Mouse (Mus musculus) thymus, postnatal 10 days (tissue): ENCODE measurements around the gene Gm43518.

Source experiments
- DNase-seq, 2 experiments: peaks; one replicate each; pipeline ENCODE4 v3.0.0; 2021; ENCODE audit warnings: low spot score in 2 of 2

The Gm43518 gene

GRCm38 (mm10) chr5:123933556-123933955 is 6.3 kb downstream of the Gm43518 start:
- no peak for DNase-seq

GRCm38 (mm10) chr5:123933957-123934591 is 6.9 kb downstream of the Gm43518 start:
- DNase-seq = no peak

GRCm38 (mm10) chr5:123935931-123936330 is 8.7 kb downstream of the Gm43518 start:
- DNase-seq = no peak

GRCm38 (mm10) chr5:123938479-123938878 is 11.3 kb downstream of the Gm43518 start:
- DNase-seq = no peak

- DNase-seq = no peak
Observed at GRCm38 (mm10) chr5:123946546-123946945, 19.3 kb downstream of the Gm43518 start.

GRCm38 (mm10) chr5:123947041-123947761 is 20.0 kb downstream of the Gm43518 start:
- DNase-seq = peak in 1 of 2 experiments; percentile 70

- DNase-seq = no peak
Observed at GRCm38 (mm10) chr5:123952365-123953045, 25.3 kb downstream of the Gm43518 start.

- no peak for DNase-seq
Observed at GRCm38 (mm10) chr5:123957213-123957612, 30.0 kb downstream of the Gm43518 start.

GRCm38 (mm10) chr5:123959018-123959417 is 31.8 kb downstream of the Gm43518 start:
- DNase-seq = no peak

GRCm38 (mm10) chr5:123960129-123960528 is 32.9 kb downstream of the Gm43518 start:
- no peak for DNase-seq

- DNase-seq = no peak
Observed at GRCm38 (mm10) chr5:123961046-123961445, 33.8 kb downstream of the Gm43518 start.

- no peak for DNase-seq
Observed at GRCm38 (mm10) chr5:123964208-123964607, 37.0 kb downstream of the Gm43518 start.

GRCm38 (mm10) chr5:123966759-123967158 is 39.5 kb downstream of the Gm43518 start:
- DNase-seq = no peak

GRCm38 (mm10) chr5:123968468-123968867 is 41.2 kb downstream of the Gm43518 start:
- DNase-seq = no peak

GRCm38 (mm10) chr5:123969216-123969615 is 42.0 kb downstream of the Gm43518 start:
- no peak for DNase-seq

GRCm38 (mm10) chr5:123970576-123970975 is 43.4 kb downstream of the Gm43518 start:
- no peak for DNase-seq

GRCm38 (mm10) chr5:123972453-123972852 is 45.2 kb downstream of the Gm43518 start:
- DNase-seq = no peak

- DNase-seq = peak; percentile 59 to 67
Observed at GRCm38 (mm10) chr5:123973299-123974178, 46.3 kb downstream of the Gm43518 start, which contains the start of gene Hip1r. TSS of gene Hip1r (plus strand) at chr5:123973628.

- no peak for DNase-seq
Observed at GRCm38 (mm10) chr5:123974179-123974485, 46.9 kb downstream of the Gm43518 start.

- no peak for DNase-seq
Observed at GRCm38 (mm10) chr5:123974616-123975111, 47.4 kb downstream of the Gm43518 start.

- no peak for DNase-seq
Observed at GRCm38 (mm10) chr5:123975668-123976180, 48.5 kb downstream of the Gm43518 start.
